Mouse (Mus musculus) CH12.LX (cell line): ENCODE measurements around the gene Hist2h2bb. TPM values are rescaled to one million over a fixed set of nuclear protein-coding genes. Genes with fewer than 3 reads are reported as not detected.
A peak's percentile ranks its signal among the peaks of the same experiment; 100 is the strongest.

Experiments
- DNase-seq: peaks from one replicate; pipeline ENCODE4 v3.0.0-alpha.2; 2013; ENCODE audit errors: extremely low read depth
- H3K27ac ChIP-seq: 2 replicates; pipeline ENCODE4 v1.5.1; 2012; ENCODE audit warnings: low read depth, mild to moderate bottlenecking, control low read depth, moderate library complexity; ENCODE audit not compliant: insufficient read depth
- H3K27me3 ChIP-seq: replicated peaks from 2 replicates; pipeline ENCODE3; 2012; ENCODE audit warnings: inconsistent platforms
- H3K36me3 ChIP-seq, 2 experiments: replicated peaks in 1 of 2; 2 replicates each; pipeline versions ENCODE3 to v1.6.1; 2012; ENCODE audit warnings: inconsistent platforms in 1 of 2, low read length in 1 of 2, mild to moderate bottlenecking in 1 of 2, mixed read lengths in 1 of 2, moderate library complexity in 1 of 2; ENCODE audit not compliant: control insufficient read depth in 1 of 2, insufficient read depth in 1 of 2
- H3K4me1 ChIP-seq, 2 experiments: 2 replicates each; pipeline ENCODE4 v1.6.1; 2012; ENCODE audit warnings: inconsistent platforms in 1 of 2, moderate library complexity in 1 of 2; ENCODE audit not compliant: insufficient read depth in 2 of 2, control insufficient read depth in 1 of 2
- H3K4me2 ChIP-seq: 2 replicates; pipeline ENCODE4 v1.6.1; 2012; ENCODE audit warnings: low read depth, mild to moderate bottlenecking, control low read depth; ENCODE audit not compliant: poor library complexity, insufficient read depth, severe bottlenecking
- H3K4me3 ChIP-seq, 3 experiments: fragments of 150-350 bp in 1 of 3; sonication (generic) in 1 of 3; replicated peaks in 1 of 3; 2 replicates each; pipeline versions ENCODE3 to v1.5.1; 2011 to 2012; ENCODE audit warnings: low read depth in 2 of 3, low read length in 2 of 3, mild to moderate bottlenecking in 2 of 3, moderate library complexity in 2 of 3, control low read depth in 1 of 3, improper control_type of control experiment in 1 of 3, inconsistent platforms in 1 of 3, mixed read lengths in 1 of 3; ENCODE audit not compliant: poor library complexity in 1 of 3
- H3K79me2 ChIP-seq: replicated peaks from 2 replicates; pipeline ENCODE4 v1.6.1; 2012; ENCODE audit warnings: mild to moderate bottlenecking, moderate library complexity; ENCODE audit not compliant: control insufficient read depth, poor library complexity, insufficient read depth, severe bottlenecking; ENCODE audit errors: extremely low read depth
- H3K9ac ChIP-seq: 2 replicates; pipeline ENCODE4 v1.6.1; 2012; ENCODE audit warnings: low read depth, mild to moderate bottlenecking, control low read depth, moderate library complexity; ENCODE audit not compliant: insufficient read depth
- H3K9me3 ChIP-seq: replicated peaks from 2 replicates; pipeline ENCODE3; 2012; ENCODE audit warnings: low read length, inconsistent platforms, mixed read lengths
- BHLHE40 ChIP-seq: IDR thresholded peaks from 2 replicates; pipeline ENCODE4 v1.6.1; 2011; ENCODE audit warnings: mild to moderate bottlenecking, low read depth, low read length, improper control_type of control experiment
- CHD1 ChIP-seq: IDR thresholded peaks from 2 replicates; pipeline ENCODE4 v1.6.1; 2012; ENCODE audit warnings: low read depth, low read length, improper control_type of control experiment, inconsistent platforms
- CHD2 ChIP-seq: IDR thresholded peaks from 2 replicates; pipeline ENCODE4 v1.6.1; 2011; ENCODE audit warnings: low read length, improper control_type of control experiment
- E2F4 ChIP-seq: IDR thresholded peaks from 2 replicates; pipeline ENCODE4 v1.6.1; 2011; ENCODE audit warnings: low read depth, low read length, improper control_type of control experiment; ENCODE audit not compliant: insufficient replicate concordance
- ELF1 ChIP-seq: IDR thresholded peaks from 2 replicates; pipeline ENCODE4 v1.6.1; 2014; ENCODE audit warnings: low read depth, mild to moderate bottlenecking, inconsistent platforms, low read length, improper control_type of control experiment
- EP300 ChIP-seq: IDR thresholded peaks from 2 replicates; pipeline ENCODE4 v1.6.1; 2011; ENCODE audit warnings: low read length, improper control_type of control experiment
- ETS1 ChIP-seq: conservative IDR thresholded peaks from 2 replicates; pipeline ENCODE4 v1.6.1; 2012; ENCODE audit warnings: low read depth, mild to moderate bottlenecking, inconsistent platforms, low read length, improper control_type of control experiment, moderate library complexity
- IRF4 ChIP-seq: IDR thresholded peaks from 2 replicates; pipeline ENCODE4 v1.6.1; 2014; ENCODE audit warnings: low read depth, mild to moderate bottlenecking, inconsistent platforms, low read length, improper control_type of control experiment
- JUND ChIP-seq: conservative IDR thresholded peaks from 2 replicates; pipeline ENCODE4 v1.6.1; 2011; ENCODE audit warnings: low read depth, low read length, improper control_type of control experiment
- MAFK ChIP-seq: IDR thresholded peaks from 2 replicates; pipeline ENCODE4 v1.6.1; 2011; ENCODE audit warnings: low read length, improper control_type of control experiment; ENCODE audit not compliant: insufficient replicate concordance
- MAX ChIP-seq: IDR thresholded peaks from 2 replicates; pipeline ENCODE4 v1.6.1; 2011; ENCODE audit warnings: low read length, improper control_type of control experiment
- MAZ ChIP-seq: IDR thresholded peaks from 2 replicates; pipeline ENCODE4 v1.6.1; 2012; ENCODE audit warnings: low read depth, mild to moderate bottlenecking, inconsistent platforms, low read length, improper control_type of control experiment, moderate library complexity
- MEF2A ChIP-seq: IDR thresholded peaks from 2 replicates; pipeline ENCODE4 v1.6.1; 2014; ENCODE audit warnings: low read depth, mild to moderate bottlenecking, inconsistent platforms, low read length, improper control_type of control experiment, borderline replicate concordance
- MXI1 ChIP-seq: IDR thresholded peaks from 2 replicates; pipeline ENCODE4 v1.6.1; 2011; ENCODE audit warnings: mild to moderate bottlenecking, low read depth, low read length, improper control_type of control experiment
- MYC ChIP-seq: IDR thresholded peaks from 2 replicates; pipeline ENCODE4 v1.6.1; 2011; ENCODE audit warnings: low read depth, mild to moderate bottlenecking, improper control_type of control experiment, low read length
- PAX5 ChIP-seq: IDR thresholded peaks from 2 replicates; pipeline ENCODE4 v1.6.1; 2012; ENCODE audit warnings: low read length, inconsistent platforms, mixed read lengths
- POLR2A ChIP-seq: IDR thresholded peaks from 2 replicates; pipeline ENCODE4 v1.6.1; 2011; ENCODE audit warnings: low read depth, mild to moderate bottlenecking, improper control_type of control experiment, low read length
- RAD21 ChIP-seq: IDR thresholded peaks from 2 replicates; pipeline ENCODE4 v1.6.1; 2011; ENCODE audit warnings: low read depth, mild to moderate bottlenecking, low read length, improper control_type of control experiment, moderate library complexity
- RCOR1 ChIP-seq: conservative IDR thresholded peaks from 2 replicates; pipeline ENCODE4 v1.6.1; 2012; ENCODE audit warnings: low read depth, mild to moderate bottlenecking, inconsistent platforms, low read length, improper control_type of control experiment
- SIN3A ChIP-seq: IDR thresholded peaks from 2 replicates; pipeline ENCODE4 v1.6.1; 2012; ENCODE audit warnings: low read length, improper control_type of control experiment, inconsistent platforms
- TBP ChIP-seq: conservative IDR thresholded peaks from 2 replicates; pipeline ENCODE4 v1.6.1; 2011; ENCODE audit warnings: low read depth, low read length, improper control_type of control experiment
- ZC3H11A ChIP-seq: IDR thresholded peaks from 2 replicates; pipeline ENCODE4 v1.6.1; 2012; ENCODE audit warnings: low read depth, mild to moderate bottlenecking, inconsistent platforms, low read length, improper control_type of control experiment
- ZMIZ1 ChIP-seq: IDR thresholded peaks from 2 replicates; pipeline ENCODE4 v1.6.1; 2012; ENCODE audit warnings: low read depth, mild to moderate bottlenecking, inconsistent platforms, low read length, improper control_type of control experiment
- ZNF384 ChIP-seq: IDR thresholded peaks from 2 replicates; pipeline ENCODE4 v1.6.1; 2012; ENCODE audit warnings: low read depth, low read length, improper control_type of control experiment, inconsistent platforms
- dilution Hi-C: fragments of 300-500 bp; cut with MboI; formaldehyde crosslinking; loops from 2 replicates; pipeline ENCODE4 v1.14.3; 2020; ENCODE audit warnings: low sequenced_read_pairs; ENCODE audit not compliant: extremely low pct_unique_long_range_greater_than_20kb, extremely low pct_ligation_motif_present
- in situ Hi-C: fragments of 300-500 bp; cut with MboI; formaldehyde crosslinking; loops from 3 replicates; pipeline ENCODE4 v1.14.3; 2019; ENCODE audit warnings: low sequenced_read_pairs, low pct_ligation_motif_present, low pct_unique_long_range_greater_than_20kb, mixed read lengths
- polyA plus RNA-seq: library from polyadenylated mRNA; unstranded; fragments of >175 nt; gene quantifications from 2 replicates; pipeline ENCODE4 v1.2.1, GENCODE M21; 2012; ENCODE audit warnings: low read depth; ENCODE audit not compliant: insufficient read length
- total RNA-seq, 2 experiments: library from RNA; depleted of rRNA; stranded (reverse); fragments of 300-350 nt in 1 of 2; fragments of >200 nt in 1 of 2; gene quantifications; 2 replicates each; pipeline ENCODE4 v1.2.3; 2012 to 2014

Gene Hist2h2bb
- total and polyA plus RNA-seq, 3 experiments: 4.1 to 2,265 (median 51.9) TPM

- Histone ChIP-seq H3K4me3 (peak overlapping the region; percentile 57 to 64 (median 62)), H3K27me3 (peaks cover 24% of the 10 kb centered on the region), H3K9me3 (peaks cover 3% of the 10 kb centered on the region), H3K27ac (no peak overlapping the region), H3K9ac (peak overlapping the region; percentile 57), H3K36me3 (no peaks in the 10 kb centered on the region), H3K4me1 (peaks cover 10 to 15% of the 10 kb centered on the region in 2 experiments), H3K79me2 (no peaks in the 10 kb centered on the region), H3K4me2 (peak overlapping the region; percentile 78)
- in situ Hi-C loops (no loop called here), dilution Hi-C loops (no loop called here)
- peak; percentile 51 for DNase-seq
- TF ChIP-seq JUND: peak; percentile 37
- 0 out of 2 replicates have a peak, but pooled peaks have one; percentile 16 for TF ChIP-seq E2F4
- no peak for TF ChIP-seq ZC3H11A
- peak; percentile 39; the same call in 1 of the 2 replicates for TF ChIP-seq MEF2A
- TF ChIP-seq ETS1: peak; percentile 54
- no peak for TF ChIP-seq ZNF384
- TF ChIP-seq IRF4: peak; percentile 87
- no peak for TF ChIP-seq POLR2A
- TF ChIP-seq ZMIZ1: 0 out of 2 replicates have a peak, but pooled peaks have one; percentile 44
- peak; percentile 88 for TF ChIP-seq EP300
- TF ChIP-seq CHD2: peak; percentile 40
- peak; percentile 65; the same call in 1 of the 2 replicates for TF ChIP-seq RCOR1
- TF ChIP-seq MAZ: 0 out of 2 replicates have a peak, but pooled peaks have one; percentile 56
- TF ChIP-seq BHLHE40: peak; percentile 31
- TF ChIP-seq MXI1: peak; percentile 64
- TF ChIP-seq TBP: 0 out of 2 replicates have a peak, but pooled peaks have one; percentile 23
- no peak for TF ChIP-seq RAD21
- no peak for TF ChIP-seq PAX5
- TF ChIP-seq MYC: peak; percentile 39; the same call in 1 of the 2 replicates
- TF ChIP-seq ELF1: peak; percentile 61
- TF ChIP-seq MAX: peak; percentile 47; the same call in 1 of the 2 replicates
- peak; percentile 99 for TF ChIP-seq MAFK
- TF ChIP-seq SIN3A: peak; percentile 46; the same call in 1 of the 2 replicates
- peak; percentile 79; the same call in 1 of the 2 replicates for TF ChIP-seq CHD1
Observed at GRCm38 (mm10) chr3:96300706-96301529, 31.4 kb downstream of the Hist2h2bb start.
